Mouse (Mus musculus): Measurements from ENCODE around the gene Dapk2. TPM values are rescaled to one million over a fixed set of nuclear protein-coding genes. Genes with fewer than 3 reads are reported as not detected.

The Dapk2 gene
- total RNA-seq, 2 experiments from 2014 or later = 4.6 to 6.2 TPM

DNA sequence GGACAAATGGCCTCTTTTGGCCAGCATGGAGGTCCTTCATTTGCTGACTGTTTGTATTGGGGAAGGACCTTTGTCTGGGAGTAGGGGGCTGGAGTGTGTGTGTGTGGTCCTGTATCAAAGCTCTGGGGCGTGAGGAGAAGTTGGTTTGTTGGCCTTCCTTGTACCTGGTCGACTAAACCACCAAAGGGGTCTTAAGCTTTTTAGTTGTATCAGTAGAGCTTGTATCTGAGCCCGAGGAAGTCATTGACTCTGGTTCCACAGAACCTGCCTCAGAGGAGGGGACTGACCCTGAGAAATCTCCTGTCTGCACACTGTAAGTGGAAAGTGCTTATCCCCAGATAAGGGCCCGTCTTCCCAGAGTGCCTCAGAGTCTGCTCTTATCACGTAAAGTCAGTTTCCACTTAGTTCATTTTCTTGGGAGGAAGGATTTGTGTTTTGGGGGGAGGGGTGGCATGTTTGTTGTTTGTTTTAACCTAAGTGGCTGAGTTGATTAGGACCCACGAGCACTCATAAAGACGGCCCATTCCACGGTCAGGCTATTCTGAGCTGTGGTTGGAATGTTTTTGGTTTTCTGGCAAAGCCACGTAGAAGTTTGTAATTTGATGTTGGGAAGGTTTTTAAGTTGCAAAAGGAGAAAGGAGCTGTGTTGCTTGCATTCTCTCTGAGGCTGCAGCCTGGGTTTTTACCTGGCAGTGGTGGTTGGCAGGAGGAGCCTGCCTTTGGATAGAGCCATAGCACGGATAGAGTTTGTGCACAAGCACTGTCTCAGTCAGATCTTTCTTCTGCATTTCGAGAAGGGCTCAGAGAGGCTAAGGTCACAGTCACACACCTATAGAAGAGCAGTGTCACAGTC lies 24.0 kb downstream of the Dapk2 start:
- intact Hi-C loops (cut with DNase I) = no loop called here
- DNase-seq = no peak

DNA sequence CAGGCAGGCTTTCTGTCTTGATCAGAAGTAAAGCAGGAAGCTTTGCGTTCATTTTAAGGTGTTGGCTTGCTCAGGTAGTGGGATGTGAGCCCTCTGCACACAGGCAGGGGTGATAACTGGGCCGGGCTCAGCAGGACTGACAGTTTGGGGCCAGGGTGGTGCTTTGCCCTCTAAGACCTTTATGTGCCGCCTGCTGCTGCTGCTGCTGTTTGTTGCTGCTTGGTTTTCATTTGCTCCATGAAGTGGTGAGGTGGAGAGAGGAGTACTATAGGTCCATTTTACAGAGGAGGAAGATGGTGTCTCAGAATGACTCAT lies 24.6 kb downstream of the Dapk2 start:
- intact Hi-C loops (cut with DNase I) = no loop called here

DNA sequence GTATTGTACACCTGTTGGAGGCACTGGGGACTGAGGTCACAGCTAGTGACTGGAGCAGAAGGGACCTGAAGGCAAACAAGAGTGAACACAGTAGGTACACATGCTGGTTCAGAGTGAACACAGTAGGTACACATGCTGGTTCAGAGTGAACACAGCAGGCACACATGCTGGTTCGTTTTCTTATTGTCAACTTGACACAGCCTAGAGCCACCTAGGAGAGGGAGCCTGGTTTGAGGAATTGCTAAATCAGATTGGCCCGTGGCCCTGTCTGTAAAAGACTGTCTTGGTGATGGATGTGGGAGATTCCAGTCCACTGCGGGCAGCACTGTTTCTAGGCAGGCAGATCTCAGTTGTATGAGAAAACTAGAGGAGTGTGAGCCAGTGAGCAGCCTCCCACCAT lies 25.0 kb downstream of the Dapk2 start:
- DNase-seq = no peak
- intact Hi-C loops (cut with DNase I) = no loop called here

More for the DNA sequence above, 24.6 kb downstream of the Dapk2 start:
- DNase-seq = no peak

DNA sequence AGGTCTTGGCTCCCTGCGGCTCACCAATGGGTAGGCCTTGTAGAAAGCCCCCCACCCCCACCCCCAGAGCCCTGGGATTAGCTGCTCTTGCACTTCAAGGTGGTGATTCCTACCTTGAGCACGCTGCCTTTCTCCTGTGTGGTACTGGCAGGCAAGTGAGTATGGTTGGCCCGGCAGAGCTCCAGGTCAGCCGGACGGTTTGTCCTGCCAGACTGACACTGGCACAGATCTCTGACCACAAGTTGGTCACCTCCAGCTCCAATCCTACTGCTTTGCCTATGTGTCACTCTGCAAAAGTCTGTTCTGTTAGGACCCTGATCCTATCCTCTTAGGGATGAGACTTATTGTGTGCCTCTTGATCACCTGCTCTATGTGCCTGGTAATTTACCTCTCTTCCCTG lies 26.5 kb downstream of the Dapk2 start:
- DNase-seq = peak in 1 of 2 experiments; percentile 25
- intact Hi-C loops (cut with DNase I) = no loop called here

DNA sequence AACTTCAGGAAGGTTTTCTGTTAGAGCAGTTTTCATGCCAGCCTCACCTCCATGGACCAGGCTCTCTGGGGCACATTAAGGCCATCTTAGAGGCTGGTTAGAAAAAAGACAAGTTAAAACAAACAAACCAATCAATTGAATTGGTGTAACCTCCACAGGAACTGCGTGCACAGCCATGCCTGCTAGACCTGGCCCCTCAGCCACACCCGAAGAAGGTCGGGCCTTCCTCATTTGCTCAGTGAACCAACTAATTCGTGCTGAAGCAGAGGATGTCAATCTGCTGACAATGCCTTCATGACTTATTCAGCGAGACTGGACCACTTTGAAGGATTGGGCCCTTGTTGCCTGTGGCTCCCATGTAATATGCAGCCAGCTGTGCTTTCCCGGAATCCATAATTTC lies 28.4 kb downstream of the Dapk2 start:
- intact Hi-C loops (cut with DNase I) = no loop called here
- DNase-seq = no peak

DNA sequence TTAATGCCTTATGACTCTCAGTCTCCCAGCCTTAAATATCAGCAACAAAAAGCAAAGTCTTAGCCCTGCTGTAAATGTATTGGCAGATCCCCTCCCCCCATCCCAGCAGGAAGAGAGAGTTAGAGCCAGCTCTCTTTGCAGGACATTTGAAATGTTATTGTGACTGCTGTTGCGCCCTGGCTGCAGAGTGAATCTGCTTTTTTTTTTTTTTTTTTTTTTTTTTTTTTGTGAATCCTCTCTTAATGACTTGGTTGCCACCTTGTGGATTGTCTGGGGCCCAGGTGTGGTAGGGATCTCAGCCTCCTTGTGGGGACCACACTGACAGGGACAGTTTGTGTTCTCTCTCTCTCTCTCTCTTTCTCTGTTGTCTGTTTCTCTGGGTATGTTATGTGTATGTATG lies 31.0 kb downstream of the Dapk2 start:
- no peak for DNase-seq
- intact Hi-C loops (cut with DNase I) = no loop called here

DNA sequence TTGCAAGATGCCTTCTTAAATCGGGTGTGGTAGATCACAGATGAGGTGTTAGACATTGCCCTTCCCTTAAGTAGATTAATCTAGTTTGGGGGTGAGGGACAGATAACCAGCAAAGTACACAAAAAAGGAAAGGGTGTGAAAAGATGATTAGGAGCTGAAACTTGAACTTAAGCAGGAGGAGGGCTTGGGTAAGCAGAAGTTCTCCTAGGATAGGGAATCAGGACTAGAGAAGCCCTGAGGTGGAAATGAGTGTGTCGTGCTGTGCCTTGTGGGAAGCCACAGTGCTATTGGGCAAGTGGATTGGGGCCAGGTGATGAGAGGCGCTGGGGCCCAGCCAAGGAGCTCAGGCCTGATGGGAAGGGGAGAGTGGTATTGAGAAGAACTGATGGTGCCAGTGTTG lies 36.0 kb downstream of the Dapk2 start:
- DNase-seq = no peak
- intact Hi-C loops (cut with DNase I) = no loop called here

DNA sequence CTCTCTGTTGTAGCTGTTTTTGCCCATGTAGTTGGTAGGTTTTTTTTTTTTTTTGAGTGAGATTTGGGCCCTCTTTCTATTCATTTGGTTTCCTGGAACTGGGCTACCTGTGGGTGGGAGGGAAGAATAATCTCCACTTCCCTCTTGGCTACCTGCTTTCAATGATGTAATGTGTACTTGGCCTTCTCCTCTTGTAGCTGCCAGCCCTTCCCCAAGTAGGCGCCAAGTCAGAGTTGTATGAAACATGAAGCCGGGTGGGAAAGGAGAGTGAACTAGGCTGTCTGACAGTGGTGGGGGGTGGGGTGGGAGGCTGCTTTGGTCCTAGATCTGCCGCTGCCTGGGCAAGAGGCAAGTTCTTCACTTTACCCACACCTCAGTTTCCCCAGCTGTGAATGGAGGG lies 38.5 kb downstream of the Dapk2 start:
- no peak for DNase-seq
- intact Hi-C loops (cut with DNase I) = no loop called here

DNA sequence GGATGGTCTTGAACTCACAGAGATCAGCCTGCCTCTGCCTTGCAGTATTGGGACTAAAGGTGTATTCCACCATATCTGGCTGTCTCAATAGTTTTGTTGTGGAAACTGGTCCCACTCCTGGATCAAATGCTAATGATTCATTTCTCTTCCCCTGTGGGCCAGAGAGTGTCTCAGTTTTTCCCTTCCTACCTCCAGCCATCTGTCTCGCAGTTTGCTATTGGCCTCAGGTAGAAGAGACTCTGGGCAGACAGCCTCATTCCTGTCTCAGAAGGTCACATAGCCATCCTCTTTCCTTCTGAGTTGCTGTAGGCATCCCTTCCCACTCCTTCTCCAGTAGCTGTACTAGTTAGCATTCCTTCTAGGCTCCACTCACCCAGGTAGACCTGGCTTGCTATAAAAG lies 40.5 kb downstream of the Dapk2 start:
- intact Hi-C loops (cut with DNase I) = no loop called here
- DNase-seq = no peak

DNA sequence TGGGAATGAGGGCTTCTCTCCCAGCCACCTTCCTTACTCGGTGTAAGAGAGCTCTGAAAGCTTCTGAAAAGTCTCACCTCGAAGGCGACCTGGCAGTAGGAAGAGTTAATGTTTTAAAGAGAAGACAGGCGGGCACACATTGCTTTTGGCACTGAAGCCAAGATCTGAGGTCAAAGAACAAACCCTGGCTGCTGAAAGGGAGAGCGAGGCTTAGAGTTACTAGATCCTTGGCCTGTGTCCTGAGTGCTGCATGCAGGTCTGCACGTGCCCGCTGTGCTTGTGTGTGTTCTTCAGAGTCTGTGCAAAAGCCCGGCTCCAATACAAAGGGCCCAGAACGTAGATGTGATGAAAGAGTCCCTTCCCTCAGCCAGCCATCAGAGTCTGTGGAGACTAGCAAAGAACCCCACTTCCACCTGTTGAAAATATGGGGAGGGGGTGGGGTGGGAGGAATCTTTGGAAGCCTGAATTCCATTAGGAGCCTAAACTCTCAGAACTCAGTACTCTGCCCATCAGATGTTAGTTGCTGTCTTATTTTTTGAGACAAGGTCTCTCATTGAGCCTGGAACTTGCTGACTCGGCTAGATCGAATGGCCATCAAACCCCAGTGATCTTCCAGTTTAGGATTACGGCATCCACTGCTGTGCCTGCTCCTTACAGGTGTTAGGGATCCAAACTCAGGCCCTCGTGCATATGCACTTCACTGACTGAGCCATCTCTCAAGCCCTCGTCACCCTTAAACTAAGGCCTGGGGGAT lies 41.8 kb downstream of the Dapk2 start:
- intact Hi-C loops (cut with DNase I) = no loop called here
- DNase-seq = no peak

DNA sequence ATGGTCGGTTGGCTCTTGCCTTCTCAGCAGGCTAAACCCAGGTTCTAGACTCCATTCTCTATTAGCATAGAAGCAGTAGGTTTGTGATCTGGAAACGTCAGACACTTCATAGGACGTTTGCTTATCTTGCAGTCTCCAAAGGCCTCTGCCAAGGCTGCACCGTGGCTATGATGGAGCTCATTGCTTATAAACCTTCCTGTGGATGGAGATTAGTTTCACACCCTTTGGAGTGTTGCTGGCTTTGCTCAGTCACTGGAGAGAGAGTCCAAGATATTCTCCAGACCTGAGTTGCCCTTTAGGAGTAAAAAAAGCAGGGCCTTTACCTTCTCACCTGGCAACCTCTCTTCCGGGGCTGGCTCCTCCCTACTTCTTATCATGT lies 42.4 kb downstream of the Dapk2 start:
- intact Hi-C loops (cut with DNase I) = no loop called here
- DNase-seq = no peak

DNA sequence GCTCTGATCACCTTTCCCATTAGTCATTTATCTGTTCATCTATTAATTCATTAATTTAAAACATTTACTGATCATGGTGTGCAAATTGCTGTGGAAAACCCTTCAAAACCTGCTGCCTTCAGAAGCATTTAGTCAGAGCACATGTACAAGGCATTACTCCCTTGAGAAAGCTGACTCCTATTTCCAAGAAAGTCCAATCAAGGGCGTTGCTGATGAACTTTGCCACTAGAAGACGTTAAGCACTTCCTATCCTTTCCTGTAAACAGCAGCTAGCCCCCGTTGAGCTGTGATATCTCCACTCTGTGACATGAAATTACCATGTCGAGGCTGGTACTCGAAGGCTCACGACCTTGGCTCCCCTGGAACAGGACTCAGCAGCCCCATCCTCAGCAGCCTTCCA lies 43.6 kb downstream of the Dapk2 start:
- intact Hi-C loops (cut with DNase I) = no loop called here
- DNase-seq = no peak

DNA sequence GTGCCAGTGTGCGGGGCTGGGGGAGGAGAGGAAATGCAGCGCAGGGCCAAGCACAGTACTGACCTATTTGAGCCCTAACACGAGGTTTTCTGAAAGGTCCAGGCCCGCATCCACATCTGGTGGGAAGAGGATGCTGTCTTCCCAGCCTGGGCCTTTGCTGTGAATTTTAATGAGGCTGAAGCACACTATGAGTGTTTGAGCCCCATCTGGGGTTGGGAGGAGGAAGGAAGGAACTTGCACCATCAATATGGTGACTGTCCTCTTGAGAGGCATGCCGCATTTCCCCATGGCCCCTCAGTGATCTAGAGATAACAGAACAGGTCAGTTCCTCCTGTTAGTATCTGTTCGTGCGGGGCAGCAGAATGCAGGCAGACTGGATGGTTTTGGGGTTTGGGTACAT lies 44.4 kb downstream of the Dapk2 start:
- DNase-seq = no peak
- intact Hi-C loops (cut with DNase I) = no loop called here

DNA sequence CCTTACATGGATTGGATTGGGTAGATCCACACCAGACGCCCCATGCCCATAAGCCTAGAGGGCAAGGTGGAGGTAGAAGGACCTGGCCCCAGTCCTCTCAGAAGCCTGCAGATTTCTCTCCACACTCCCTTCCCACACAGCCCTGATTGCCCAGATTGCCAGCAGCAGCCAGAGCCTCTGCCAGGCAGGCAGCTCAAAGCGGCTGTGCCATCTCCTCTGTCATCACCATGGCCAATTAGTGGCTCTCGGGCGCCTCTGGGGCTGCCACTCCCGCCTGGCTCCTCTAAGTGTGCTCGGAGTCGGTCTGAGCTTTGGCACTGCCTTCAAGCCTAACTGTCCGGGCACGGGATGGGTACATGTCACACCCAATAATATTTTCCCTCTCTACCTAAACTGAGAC lies 47.7 kb downstream of the Dapk2 start:
- DNase-seq = peak in 1 of 2 experiments; percentile 31

DNA sequence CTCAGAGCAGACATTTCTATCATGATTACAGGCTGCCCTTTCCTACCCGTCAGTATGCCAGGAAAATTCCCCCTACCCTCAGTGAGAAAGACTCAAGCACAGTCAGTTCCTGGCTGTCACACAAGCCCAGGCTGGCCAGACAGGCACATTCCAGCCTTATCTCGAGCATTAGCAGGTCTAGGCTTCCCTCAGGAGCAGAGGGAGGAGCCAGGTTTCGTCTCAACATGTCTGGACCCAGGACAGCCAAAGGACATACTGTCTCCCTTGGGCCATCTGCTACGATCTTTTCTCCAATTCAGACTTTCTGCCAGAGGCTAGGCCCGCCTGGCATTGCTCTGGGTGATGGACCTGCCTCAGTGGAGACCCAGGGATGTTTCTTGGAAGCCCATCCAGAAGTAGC lies 48.8 kb downstream of the Dapk2 start:
- DNase-seq = peak; percentile 37 to 45
- intact Hi-C loops (cut with DNase I) = loop anchor here (2.0 kb wide), 1 partner anchor 48 kb away; the partner anchor contains the start of gene Dapk2

More for the DNA sequence above, 47.7 kb downstream of the Dapk2 start:
- intact Hi-C loops (cut with DNase I) = loop anchor here (2.0 kb wide), 1 partner anchor 47 kb away; the partner anchor contains the start of gene Dapk2

DNA sequence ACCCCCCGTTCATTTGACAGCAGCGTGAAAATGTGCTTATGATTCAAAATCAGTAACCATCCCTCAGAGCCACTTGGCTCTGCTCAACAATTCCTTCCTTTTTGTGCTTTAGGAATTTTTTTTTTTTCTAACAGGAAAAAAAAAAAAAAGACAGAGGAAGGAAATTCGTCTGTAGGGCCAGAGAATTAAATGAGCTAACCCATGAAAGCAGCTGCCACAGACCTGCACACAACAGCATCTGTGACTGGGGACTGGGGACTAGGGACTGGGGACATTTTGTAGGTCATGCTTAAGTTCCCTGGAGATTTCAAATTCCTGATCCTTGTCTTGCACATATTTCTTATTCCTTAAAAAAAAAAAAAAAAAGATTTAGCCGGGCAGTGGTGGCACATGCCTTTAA lies 53.4 kb downstream of the Dapk2 start:
- intact Hi-C loops (cut with DNase I) = loop anchor here (2.0 kb wide), 1 partner anchor 65 kb away; no protein-coding TSS in a partner anchor
- DNase-seq = no peak

DNA sequence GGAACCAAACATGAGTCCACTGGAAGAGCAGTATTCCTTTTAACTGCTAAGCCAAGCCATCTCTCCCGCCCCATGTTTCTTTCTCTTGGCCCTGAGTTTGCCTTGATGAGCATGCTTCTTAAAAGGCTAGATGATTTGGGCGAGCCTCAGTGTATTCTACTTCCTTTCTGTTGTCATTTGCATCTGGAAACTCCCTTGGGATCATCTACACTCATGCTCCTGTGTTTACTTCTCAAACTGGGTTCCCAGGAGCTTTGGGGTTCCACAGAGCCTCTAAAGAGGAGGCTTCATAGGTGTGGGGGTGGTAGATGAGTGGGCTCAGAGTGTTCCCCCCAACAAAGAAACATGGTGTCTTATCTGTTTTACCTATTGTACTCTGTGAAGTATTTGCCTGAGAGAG lies 54.1 kb downstream of the Dapk2 start:
- intact Hi-C loops (cut with DNase I) = no loop called here
- no peak for DNase-seq

DNA sequence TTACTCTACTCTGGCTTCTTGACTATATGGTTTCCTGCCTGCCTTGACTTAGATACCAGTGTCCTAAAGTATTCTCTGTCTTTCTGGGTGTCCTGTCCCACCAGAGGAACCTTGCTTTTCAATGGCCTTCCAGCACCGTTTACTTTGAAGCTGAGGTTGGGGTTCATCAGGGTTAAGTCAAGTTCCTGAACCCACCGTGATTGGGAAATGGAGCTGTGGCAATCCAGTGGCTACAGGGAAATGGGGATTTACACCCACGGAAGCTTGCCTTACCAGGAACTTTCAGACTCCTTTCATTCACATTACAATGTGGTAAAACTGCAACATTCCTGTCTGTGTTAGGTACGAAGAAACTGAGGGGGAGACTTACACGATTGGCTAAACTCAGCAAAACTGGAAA lies 54.8 kb downstream of the Dapk2 start:
- intact Hi-C loops (cut with DNase I) = no loop called here
- no peak for DNase-seq

DNA sequence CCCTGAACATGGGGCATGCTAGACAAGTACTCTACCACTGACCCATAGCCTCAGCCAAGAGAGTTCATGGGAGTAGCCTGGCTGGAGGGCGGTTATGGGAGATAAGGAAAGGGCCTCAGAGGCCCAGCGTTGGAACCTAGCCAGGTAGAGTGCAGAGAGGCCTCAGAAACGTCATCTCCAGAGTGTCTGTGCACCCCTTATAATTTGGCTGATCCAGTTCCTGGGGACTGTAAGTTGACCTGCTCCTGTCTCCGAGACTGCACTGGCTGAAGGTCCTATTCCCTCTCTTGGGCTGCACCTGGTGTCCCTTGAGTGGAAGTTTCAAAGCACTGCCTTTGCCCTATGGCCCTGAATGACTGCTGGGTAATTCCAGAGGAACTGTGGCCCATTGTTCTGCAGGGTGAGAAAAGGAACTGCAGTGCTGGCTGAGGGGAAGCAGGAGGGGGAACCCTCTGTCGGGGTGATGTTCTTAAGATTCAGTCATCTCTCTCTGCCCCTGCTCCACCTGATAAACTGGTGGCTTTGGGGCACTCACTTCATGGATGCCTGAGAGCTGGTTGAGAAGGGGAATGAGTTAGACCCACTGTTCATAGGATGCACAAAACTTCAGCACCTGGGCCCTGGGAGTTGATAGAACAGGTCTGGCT lies 55.5 kb downstream of the Dapk2 start:
- peak; percentile 59 to 66 for DNase-seq

DNA sequence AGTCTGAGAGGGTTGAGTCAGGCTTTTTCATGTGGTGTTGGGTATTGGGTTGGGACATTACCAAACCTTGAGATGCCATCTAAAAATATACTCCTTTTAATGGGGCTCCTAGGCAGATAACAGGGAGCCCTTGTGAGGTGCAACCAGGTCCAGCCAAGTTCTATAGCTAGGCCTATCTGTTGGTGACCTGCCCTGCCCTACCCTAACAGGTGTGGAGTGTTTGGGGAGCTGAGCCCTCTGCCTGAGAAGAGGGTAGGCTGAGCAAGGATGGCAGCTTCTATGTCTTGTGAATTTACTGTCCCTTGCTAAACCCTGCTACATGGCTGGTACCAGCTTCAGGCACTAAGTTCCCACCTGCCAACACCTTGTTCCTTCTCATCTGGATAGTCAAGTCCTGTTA lies 57.5 kb downstream of the Dapk2 start:
- intact Hi-C loops (cut with DNase I) = no loop called here
- no peak for DNase-seq

More for the DNA sequence above, 55.5 kb downstream of the Dapk2 start:
- intact Hi-C loops (cut with DNase I) = no loop called here

DNA sequence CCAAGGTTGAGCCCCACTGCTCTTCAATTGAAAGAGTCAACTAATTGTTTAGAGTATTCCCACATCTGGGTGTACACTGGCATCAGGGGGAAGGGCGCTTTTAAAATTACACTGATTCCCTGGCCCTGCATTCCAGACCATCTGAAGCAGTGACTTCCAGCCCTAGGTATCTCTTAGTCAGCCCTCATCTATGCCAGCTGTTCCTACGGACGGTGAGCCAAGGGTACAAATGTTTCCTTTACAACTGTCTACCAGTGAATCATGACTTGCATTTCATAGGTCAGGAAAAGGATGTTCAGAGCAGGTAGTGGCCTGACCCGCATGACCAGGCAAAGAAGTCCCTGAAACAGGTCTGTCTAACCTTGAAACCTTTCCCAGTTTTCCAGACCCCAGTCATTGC lies 59.9 kb downstream of the Dapk2 start:
- no peak for DNase-seq
- intact Hi-C loops (cut with DNase I) = no loop called here
